Mouse (Mus musculus): ENCODE measurements around the gene 4930426L09Rik. TPM values are rescaled to one million over a fixed set of nuclear protein-coding genes. Genes with fewer than 3 reads are reported as not detected.

Gene 4930426L09Rik
- polyA plus RNA-seq, 1 experiment from 2014 or later: 0.29 TPM

GRCm38 (mm10) chr2:18974882-18975645, 23.1 kb upstream of the 4930426L09Rik start:
- Histone ChIP-seq H3K36me3 (no peaks in the 10 kb centered on the region), H3K9ac (no peak overlapping the region), H3K27me3 (no peaks in the 10 kb centered on the region), H3K4me1 (peaks cover 2% of the 10 kb centered on the region; the same call in 1 of the 2 replicates), H3K4me2 (no peak overlapping the region), H3K9me3 (peaks cover 5% of the 10 kb centered on the region), H3K4me3 (no peak overlapping the region), H3K27ac (no peak overlapping the region)
- no peak for ATAC-seq (ENCODE audit: insufficient number of reproducible peaks, low FRiP score, low TSS enrichment, low read depth)
- 49% methylated on average over 4 of the region's 4 CpGs for WGBS

GRCm38 (mm10) chr2:18976175-18976574, 22.0 kb upstream of the 4930426L09Rik start:
- peaks cover 2% of the 10 kb centered on the region; the same call in 1 of the 2 replicates for H3K4me1 ChIP-seq

GRCm38 (mm10) chr2:18977201-18977805, 20.8 kb upstream of the 4930426L09Rik start:
- WGBS: 80% methylated on average over 10 of the region's 10 CpGs
- no peak overlapping the region for H3K9ac ChIP-seq

More at GRCm38 (mm10) chr2:18976175-18976574, 22.0 kb upstream of the 4930426L09Rik start:
- H3K4me3 ChIP-seq: no peak overlapping the region
- WGBS: 88% methylated on average over 2 of the region's 2 CpGs
- no peak overlapping the region for H3K4me2 ChIP-seq
- peaks cover 5% of the 10 kb centered on the region for H3K9me3 ChIP-seq
- H3K27ac ChIP-seq: no peak overlapping the region
- no peak overlapping the region for H3K9ac ChIP-seq
- no peaks in the 10 kb centered on the region for H3K27me3 ChIP-seq
- no peak for ATAC-seq (ENCODE audit: insufficient number of reproducible peaks, low FRiP score, low TSS enrichment, low read depth)
- no peaks in the 10 kb centered on the region for H3K36me3 ChIP-seq

GRCm38 (mm10) chr2:18979046-18979445, 19.1 kb upstream of the 4930426L09Rik start:
- Histone ChIP-seq H3K9me3 (no peaks in the 10 kb centered on the region), H3K4me3 (no peak overlapping the region), H3K27me3 (no peaks in the 10 kb centered on the region), H3K9ac (no peak overlapping the region), H3K4me2 (no peak overlapping the region), H3K4me1 (peaks cover 2% of the 10 kb centered on the region; the same call in 1 of the 2 replicates), H3K27ac (no peak overlapping the region), H3K36me3 (no peaks in the 10 kb centered on the region)
- 83% methylated on average over 4 of the region's 4 CpGs for WGBS
- no peak for ATAC-seq (ENCODE audit: insufficient number of reproducible peaks, low FRiP score, low TSS enrichment, low read depth)

More at GRCm38 (mm10) chr2:18977201-18977805, 20.8 kb upstream of the 4930426L09Rik start:
- peaks cover 5% of the 10 kb centered on the region for H3K9me3 ChIP-seq
- no peak overlapping the region for H3K27ac ChIP-seq
- H3K27me3 ChIP-seq: no peaks in the 10 kb centered on the region
- no peak overlapping the region for H3K4me2 ChIP-seq
- no peak for ATAC-seq (ENCODE audit: insufficient number of reproducible peaks, low FRiP score, low TSS enrichment, low read depth)
- H3K4me3 ChIP-seq: no peak overlapping the region
- no peaks in the 10 kb centered on the region for H3K36me3 ChIP-seq
- peaks cover 2% of the 10 kb centered on the region; the same call in 1 of the 2 replicates for H3K4me1 ChIP-seq

- Histone ChIP-seq H3K27me3 (no peaks in the 10 kb centered on the region), H3K4me2 (no peak overlapping the region), H3K36me3 (no peaks in the 10 kb centered on the region), H3K4me1 (peaks cover 2% of the 10 kb centered on the region; the same call in 1 of the 2 replicates), H3K9ac (no peak overlapping the region), H3K9me3 (no peaks in the 10 kb centered on the region), H3K4me3 (no peak overlapping the region), H3K27ac (no peak overlapping the region)
- 71% methylated on average over 7 of the region's 7 CpGs for WGBS
- ATAC-seq (ENCODE audit: insufficient number of reproducible peaks, low FRiP score, low TSS enrichment, low read depth): no peak
These were observed 18.5 kb upstream of the 4930426L09Rik start for GRCm38 (mm10) chr2:18979675-18980074.

- ATAC-seq (ENCODE audit: insufficient number of reproducible peaks, low FRiP score, low TSS enrichment, low read depth): no peak
- Histone ChIP-seq H3K9ac (no peak overlapping the region), H3K9me3 (no peaks in the 10 kb centered on the region), H3K27me3 (no peaks in the 10 kb centered on the region), H3K4me1 (peaks cover 2% of the 10 kb centered on the region; the same call in 1 of the 2 replicates), H3K27ac (no peak overlapping the region), H3K4me2 (no peak overlapping the region), H3K36me3 (no peaks in the 10 kb centered on the region), H3K4me3 (no peak overlapping the region)
- 45% methylated on average over 6 of the region's 6 CpGs for WGBS
These were observed 15.6 kb upstream of the 4930426L09Rik start for GRCm38 (mm10) chr2:18982581-18982980.

GRCm38 (mm10) chr2:18983546-18983945, 14.6 kb upstream of the 4930426L09Rik start:
- no peak overlapping the region for H3K9ac ChIP-seq
- H3K27me3 ChIP-seq: no peaks in the 10 kb centered on the region
- no peak overlapping the region for H3K4me3 ChIP-seq
- 0 out of 2 replicates have a peak, but pooled peaks cover 3% of the 10 kb centered on the region for H3K9me3 ChIP-seq
- no peaks in the 10 kb centered on the region for H3K36me3 ChIP-seq
- H3K4me2 ChIP-seq: no peak overlapping the region
- peaks cover 2% of the 10 kb centered on the region; the same call in 1 of the 2 replicates for H3K4me1 ChIP-seq
- H3K27ac ChIP-seq: no peak overlapping the region
- no peak for ATAC-seq (ENCODE audit: insufficient number of reproducible peaks, low FRiP score, low TSS enrichment, low read depth)

- Histone ChIP-seq H3K36me3 (no peaks in the 10 kb centered on the region), H3K9me3 (0 out of 2 replicates have a peak, but pooled peaks cover 3% of the 10 kb centered on the region), H3K27me3 (no peaks in the 10 kb centered on the region), H3K4me3 (no peak overlapping the region), H3K27ac (no peak overlapping the region), H3K9ac (no peak overlapping the region), H3K4me2 (no peak overlapping the region), H3K4me1 (peaks cover 2% of the 10 kb centered on the region; the same call in 1 of the 2 replicates)
- WGBS: 92% methylated on average over 15 of the region's 15 CpGs
- ATAC-seq (ENCODE audit: insufficient number of reproducible peaks, low FRiP score, low TSS enrichment, low read depth): no peak
These were observed 13.9 kb upstream of the 4930426L09Rik start for GRCm38 (mm10) chr2:18984095-18984847.

- no peak for ATAC-seq (ENCODE audit: insufficient number of reproducible peaks, low FRiP score, low TSS enrichment, low read depth)
These were observed 12.6 kb upstream of the 4930426L09Rik start for GRCm38 (mm10) chr2:18985506-18985905.

GRCm38 (mm10) chr2:18988885-18989284, 9.3 kb upstream of the 4930426L09Rik start:
- WGBS: 90% methylated on average over 3 of the region's 3 CpGs
- ATAC-seq (ENCODE audit: insufficient number of reproducible peaks, low FRiP score, low TSS enrichment, low read depth): no peak
- Histone ChIP-seq H3K4me1 (peaks cover 2% of the 10 kb centered on the region; the same call in 1 of the 2 replicates), H3K27me3 (no peaks in the 10 kb centered on the region), H3K27ac (no peak overlapping the region), H3K4me2 (no peak overlapping the region), H3K36me3 (no peaks in the 10 kb centered on the region), H3K9ac (no peak overlapping the region), H3K4me3 (no peak overlapping the region), H3K9me3 (0 out of 2 replicates have a peak, but pooled peaks cover 3% of the 10 kb centered on the region)

More at GRCm38 (mm10) chr2:18985506-18985905, 12.6 kb upstream of the 4930426L09Rik start:
- H3K27ac ChIP-seq: no peak overlapping the region
- no peak overlapping the region for H3K9ac ChIP-seq
- no peak overlapping the region for H3K4me2 ChIP-seq
- no peaks in the 10 kb centered on the region for H3K27me3 ChIP-seq
- 75% methylated on average over 3 of the region's 3 CpGs for WGBS
- H3K9me3 ChIP-seq: 0 out of 2 replicates have a peak, but pooled peaks cover 3% of the 10 kb centered on the region
- no peaks in the 10 kb centered on the region for H3K36me3 ChIP-seq
- H3K4me1 ChIP-seq: no peaks in the 10 kb centered on the region; the same call in 1 of the 2 replicates
- no peak overlapping the region for H3K4me3 ChIP-seq
